Mouse (Mus musculus): ENCODE measurements at regions not wholly inside any gene's neighbourhood (a gene's known extent, or its start where the extent isn't known, plus 50 kb on each side); places are given as distances from the start of the nearest gene placed in this dataset.

DNA sequence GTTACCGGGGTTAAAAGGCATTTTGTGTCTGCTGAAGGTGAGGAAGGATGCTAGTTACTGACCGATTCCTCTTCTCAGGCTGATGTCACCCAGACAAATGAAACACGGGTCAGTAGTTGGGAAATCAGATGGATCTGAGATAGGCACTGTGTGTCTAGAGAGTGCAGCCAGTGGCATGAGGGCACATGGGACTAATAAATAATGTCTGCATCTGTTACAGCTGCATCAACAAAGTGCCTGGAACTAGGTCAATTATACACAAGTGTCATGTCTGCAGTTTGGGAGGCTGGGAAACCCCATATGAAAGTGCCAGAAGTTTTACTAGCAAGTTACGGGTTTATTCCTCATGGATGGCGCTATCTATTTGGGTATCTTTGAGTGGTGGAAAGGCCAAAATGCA lies 68.8 kb downstream of the Cxcl12 start:
- WGBS, result 74% methylated on average over 5 of the region's 5 CpGs
- ATAC-seq (no peak), DNase-seq (ENCODE audit: low spot score) (no peak)
- Histone ChIP-seq H3K4me2 (replicated peaks; ENCODE audit: low read depth, low read length) (no peak overlapping the region), H3K4me3 (ENCODE audit: low read depth, low read length) (no peak overlapping the region), H3K27ac (ENCODE audit: low read length) (no peak overlapping the region), H3K9ac (replicated peaks; ENCODE audit: low read depth) (no peak overlapping the region), H3K9me3 (ENCODE audit: low read length) (no peaks in the 10 kb centered on the region), H3K27me3 (replicated peaks; ENCODE audit: insufficient read depth, low read length) (no peaks in the 10 kb centered on the region), H3K4me1 (ENCODE audit: insufficient read depth, low read depth, low read length) (no peaks in the 10 kb centered on the region), H3K36me3 (ENCODE audit: insufficient read depth, low read length) (no peaks in the 10 kb centered on the region)
- no peak for TF ChIP-seq EP300 (IDR thresholded peaks at IDR 0.05)
- no peak for TF ChIP-seq CTCF (IDR thresholded peaks at IDR 0.05)

DNA sequence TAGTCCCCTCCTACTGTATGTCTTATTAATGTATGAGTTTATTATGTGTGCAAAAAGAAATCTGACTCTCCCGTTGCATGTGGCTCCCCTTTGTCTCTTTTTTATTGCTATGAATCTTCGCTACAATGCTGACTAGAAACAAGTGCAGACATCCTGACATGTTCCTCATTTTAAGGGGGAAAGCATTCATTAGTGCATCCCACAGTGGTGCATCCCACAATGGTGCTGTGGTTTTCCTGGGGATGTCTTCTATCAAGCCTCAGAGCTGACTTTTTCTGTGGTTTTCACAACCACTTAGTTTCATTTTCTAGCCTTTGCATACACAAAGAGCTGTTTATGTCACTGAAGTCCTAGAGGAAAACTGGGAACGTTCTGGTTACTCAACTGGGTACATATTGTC lies 72.9 kb downstream of the Cxcl12 start:
- Histone ChIP-seq H3K4me1 (ENCODE audit: insufficient read depth, low read depth, low read length) (no peaks in the 10 kb centered on the region), H3K9me3 (ENCODE audit: low read length) (no peaks in the 10 kb centered on the region), H3K9ac (replicated peaks; ENCODE audit: low read depth) (no peak overlapping the region), H3K27me3 (replicated peaks; ENCODE audit: insufficient read depth, low read length) (no peaks in the 10 kb centered on the region), H3K4me3 (ENCODE audit: low read depth, low read length) (no peak overlapping the region), H3K27ac (ENCODE audit: low read length) (no peak overlapping the region), H3K4me2 (replicated peaks; ENCODE audit: low read depth, low read length) (no peak overlapping the region), H3K36me3 (ENCODE audit: insufficient read depth, low read length) (no peaks in the 10 kb centered on the region)
- DNase-seq (ENCODE audit: low spot score) (no peak), ATAC-seq (no peak)
- TF ChIP-seq CTCF (IDR thresholded peaks at IDR 0.05), result no peak
- TF ChIP-seq EP300 (IDR thresholded peaks at IDR 0.05), result no peak
- 57% methylated on average over 3 of the region's 3 CpGs for WGBS

DNA sequence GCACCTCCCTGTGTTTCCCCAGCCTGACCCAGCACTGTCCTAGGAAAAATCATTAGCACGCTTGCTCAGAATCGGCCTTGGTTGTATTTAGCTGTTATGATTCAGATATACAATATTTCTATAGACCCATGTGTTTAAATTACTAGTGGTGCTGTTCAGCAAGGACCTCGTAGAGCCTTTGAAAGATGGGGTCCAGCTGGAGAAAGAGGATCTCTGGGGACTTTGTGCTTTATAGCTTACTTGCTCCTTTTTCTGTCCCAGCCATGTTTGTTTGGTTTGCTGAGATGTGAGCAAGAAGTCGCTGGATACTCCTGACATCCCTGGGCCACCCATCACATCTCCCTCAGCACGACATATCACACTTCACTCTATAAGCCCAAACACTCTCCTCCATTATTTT lies 77.1 kb downstream of the Cxcl12 start:
- DNase-seq (ENCODE audit: low spot score), result no peak
- Histone ChIP-seq H3K36me3 (ENCODE audit: insufficient read depth, low read length) (no peaks in the 10 kb centered on the region), H3K27me3 (replicated peaks; ENCODE audit: insufficient read depth, low read length) (no peaks in the 10 kb centered on the region), H3K9ac (replicated peaks; ENCODE audit: low read depth) (no peak overlapping the region), H3K4me1 (ENCODE audit: insufficient read depth, low read depth, low read length) (no peaks in the 10 kb centered on the region), H3K27ac (ENCODE audit: low read length) (no peak overlapping the region), H3K4me2 (replicated peaks; ENCODE audit: low read depth, low read length) (no peak overlapping the region), H3K4me3 (ENCODE audit: low read depth, low read length) (no peak overlapping the region), H3K9me3 (ENCODE audit: low read length) (no peaks in the 10 kb centered on the region)
- no peak for TF ChIP-seq CTCF (IDR thresholded peaks at IDR 0.05)
- TF ChIP-seq EP300 (IDR thresholded peaks at IDR 0.05), result no peak
- ATAC-seq, result no peak
- 50% methylated on average over 5 of the region's 5 CpGs for WGBS

DNA sequence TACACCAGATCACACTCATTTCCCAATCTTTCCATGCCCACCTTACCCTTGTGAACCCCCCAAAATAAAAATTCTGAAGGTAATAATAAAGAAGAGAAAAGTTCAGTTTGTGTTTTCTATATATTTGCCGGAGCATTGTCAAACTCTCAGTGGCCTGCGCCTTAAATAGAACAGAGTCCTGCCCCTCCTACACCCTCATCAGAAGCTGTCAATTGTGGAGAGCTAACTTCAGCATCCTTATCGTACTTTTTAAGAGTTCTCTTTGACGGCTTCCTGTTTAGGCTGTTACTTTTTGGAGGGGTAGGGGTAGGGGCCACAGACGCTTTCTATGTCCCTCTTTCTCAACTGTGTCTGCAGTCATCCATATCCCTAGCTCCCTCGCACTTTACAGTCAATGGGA lies 77.5 kb downstream of the Cxcl12 start:
- Histone ChIP-seq H3K9me3 (ENCODE audit: low read length) (no peaks in the 10 kb centered on the region), H3K4me1 (ENCODE audit: insufficient read depth, low read depth, low read length) (no peaks in the 10 kb centered on the region), H3K36me3 (ENCODE audit: insufficient read depth, low read length) (no peaks in the 10 kb centered on the region), H3K27ac (ENCODE audit: low read length) (no peak overlapping the region), H3K4me3 (ENCODE audit: low read depth, low read length) (no peak overlapping the region), H3K4me2 (replicated peaks; ENCODE audit: low read depth, low read length) (no peak overlapping the region), H3K9ac (replicated peaks; ENCODE audit: low read depth) (no peak overlapping the region), H3K27me3 (replicated peaks; ENCODE audit: insufficient read depth, low read length) (no peaks in the 10 kb centered on the region)
- TF ChIP-seq EP300 (IDR thresholded peaks at IDR 0.05), result no peak
- TF ChIP-seq CTCF (IDR thresholded peaks at IDR 0.05), result no peak
- ATAC-seq (no peak), DNase-seq (ENCODE audit: low spot score) (no peak)
- WGBS, result 55% methylated on average over 6 of the region's 6 CpGs

DNA sequence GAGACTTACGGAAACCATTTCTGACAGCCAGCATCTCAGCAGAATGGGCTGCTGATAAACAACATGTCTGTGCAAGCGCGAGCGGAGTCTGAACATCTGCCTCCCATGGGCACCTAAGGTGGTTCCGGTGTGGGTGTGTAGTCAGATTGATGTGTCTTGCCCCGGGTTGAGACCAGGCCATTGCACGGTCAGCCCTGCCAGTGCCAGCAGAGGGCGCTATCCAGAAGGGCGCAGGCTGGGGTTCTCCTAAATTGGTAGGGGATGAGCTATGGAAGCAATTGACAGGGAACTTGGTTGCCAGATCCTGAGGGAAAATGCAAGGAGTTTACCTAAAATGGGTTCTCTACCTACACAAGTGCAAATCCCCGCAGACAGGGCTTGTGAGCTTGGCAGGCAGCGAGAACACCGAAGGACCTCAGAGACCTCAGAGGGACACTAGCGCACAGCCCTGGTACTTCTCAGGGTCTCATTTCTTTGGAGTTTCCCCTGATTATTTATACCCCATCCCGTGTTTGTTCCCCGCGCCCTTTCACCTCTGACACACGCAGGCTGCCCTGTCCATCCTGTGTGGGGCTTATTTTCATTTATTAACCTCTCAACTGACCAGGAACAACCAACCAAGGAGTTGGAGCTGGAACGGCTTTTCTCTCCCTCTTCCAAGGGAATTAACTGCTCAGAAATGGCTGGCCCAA lies 81.0 kb downstream of the Cxcl12 start:
- Histone ChIP-seq H3K4me1 (ENCODE audit: insufficient read depth, low read depth, low read length) (no peaks in the 10 kb centered on the region), H3K9ac (replicated peaks; ENCODE audit: low read depth) (no peak overlapping the region), H3K27me3 (replicated peaks; ENCODE audit: insufficient read depth, low read length) (no peaks in the 10 kb centered on the region), H3K9me3 (ENCODE audit: low read length) (no peaks in the 10 kb centered on the region), H3K27ac (ENCODE audit: low read length) (no peak overlapping the region), H3K36me3 (ENCODE audit: insufficient read depth, low read length) (no peaks in the 10 kb centered on the region), H3K4me2 (replicated peaks; ENCODE audit: low read depth, low read length) (no peak overlapping the region), H3K4me3 (ENCODE audit: low read depth, low read length) (no peak overlapping the region)
- ATAC-seq (no peak), DNase-seq (ENCODE audit: low spot score) (no peak)
- TF ChIP-seq CTCF (IDR thresholded peaks at IDR 0.05), result peak; percentile 68
- no peak for TF ChIP-seq EP300 (IDR thresholded peaks at IDR 0.05)
- WGBS, result 78% methylated on average over 18 of the region's 18 CpGs

DNA sequence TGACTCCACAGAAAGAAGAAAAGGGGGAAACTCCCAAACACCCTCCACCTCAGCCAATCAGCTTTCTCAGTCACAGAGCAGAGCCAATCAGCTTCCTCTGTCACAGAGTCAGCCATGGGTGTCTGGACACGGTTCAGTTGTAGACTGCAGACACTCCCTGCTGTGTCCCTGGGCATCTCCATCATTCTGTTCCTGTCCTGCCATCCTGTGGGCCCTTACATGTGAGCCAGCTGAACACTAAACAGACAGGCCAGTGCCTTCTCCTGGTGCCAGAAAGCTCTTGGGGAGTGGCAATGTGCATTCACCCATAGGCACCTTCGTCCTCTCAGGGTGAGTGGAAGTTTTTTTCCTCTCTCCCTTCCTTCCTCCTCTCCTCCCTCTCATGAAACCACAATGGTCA lies 81.7 kb downstream of the Cxcl12 start:
- 38% methylated on average over 2 of the region's 2 CpGs for WGBS
- no peak for ATAC-seq
- Histone ChIP-seq H3K27me3 (replicated peaks; ENCODE audit: insufficient read depth, low read length) (no peaks in the 10 kb centered on the region), H3K4me1 (ENCODE audit: insufficient read depth, low read depth, low read length) (no peaks in the 10 kb centered on the region), H3K9ac (replicated peaks; ENCODE audit: low read depth) (no peak overlapping the region), H3K36me3 (ENCODE audit: insufficient read depth, low read length) (no peaks in the 10 kb centered on the region), H3K27ac (ENCODE audit: low read length) (no peak overlapping the region), H3K4me3 (ENCODE audit: low read depth, low read length) (no peak overlapping the region), H3K4me2 (replicated peaks; ENCODE audit: low read depth, low read length) (no peak overlapping the region), H3K9me3 (ENCODE audit: low read length) (no peaks in the 10 kb centered on the region)
- DNase-seq (ENCODE audit: low spot score), result no peak
- TF ChIP-seq EP300 (IDR thresholded peaks at IDR 0.05), result no peak

All from lung, postnatal 0 days (tissue).